Mouse (Mus musculus) midbrain, embryonic 14.5 days (tissue): ENCODE measurements at regions not wholly inside any gene's neighbourhood (a gene's known extent, or its start where the extent isn't known, plus 50 kb on each side); places are given as distances from the start of the nearest gene placed in this dataset.

Experiments
- ATAC-seq: fragments of 200-750 bp; cut with Nextera tagmentation; 2 replicates; pipeline ENCODE4 v1.8.0; 2017; ENCODE audit warnings: moderate number of reproducible peaks, moderate library complexity; ENCODE audit not compliant: low FRiP score, low TSS enrichment
- DNase-seq: peaks from one replicate; pipeline ENCODE4 v3.0.0-alpha.2; 2015
- H3K27ac ChIP-seq: fragments of 300-500 bp; sonication (generic); replicated peaks from 2 replicates; pipeline ENCODE4 v1.5.1; 2014; ENCODE audit warnings: mild to moderate bottlenecking, low read depth, low read length, moderate library complexity
- H3K27me3 ChIP-seq: fragments of 300-500 bp; sonication (generic); 2 replicates; pipeline ENCODE4 v1.6.1; 2014; ENCODE audit warnings: low read length, control low read depth, mixed read lengths; ENCODE audit not compliant: control insufficient read depth, insufficient read depth
- H3K36me3 ChIP-seq: fragments of 300-500 bp; sonication (generic); 2 replicates; pipeline ENCODE4 v1.6.1; 2014; ENCODE audit warnings: low read length, control low read depth; ENCODE audit not compliant: control insufficient read depth, insufficient read depth
- H3K4me1 ChIP-seq: fragments of 300-500 bp; sonication (generic); 2 replicates; pipeline ENCODE4 v1.6.1; 2014; ENCODE audit warnings: mild to moderate bottlenecking, antibody characterized with exemption, low read length, control low read depth; ENCODE audit not compliant: control insufficient read depth, insufficient read depth
- H3K4me2 ChIP-seq: fragments of 300-500 bp; sonication (generic); 2 replicates; pipeline ENCODE4 v1.6.1; 2014; ENCODE audit warnings: mild to moderate bottlenecking, low read length, moderate library complexity
- H3K4me3 ChIP-seq: fragments of 300-500 bp; sonication (generic); replicated peaks from 2 replicates; pipeline ENCODE4 v1.5.1; 2014; ENCODE audit warnings: low read depth, low read length
- H3K9ac ChIP-seq: fragments of 300-500 bp; sonication (generic); replicated peaks from 2 replicates; pipeline ENCODE4 v1.6.1; 2014; ENCODE audit warnings: mild to moderate bottlenecking, low read length, moderate library complexity
- H3K9me3 ChIP-seq: fragments of 300-500 bp; sonication (generic); 2 replicates; pipeline ENCODE4 v1.6.1; 2016; ENCODE audit warnings: low read length, control low read depth, mixed read lengths; ENCODE audit not compliant: control insufficient read depth
- WGBS: fragments of 180-500 bp; shearing (Covaris S2); extraction: QIAGEN DNeasy Blood & Tissue Kit; methylation state at CpG from one replicate; pipeline ENCODE4 v1.1.7; 2014; 5-methylcytosine and 5-hydroxymethylcytosine counted together

DNA sequence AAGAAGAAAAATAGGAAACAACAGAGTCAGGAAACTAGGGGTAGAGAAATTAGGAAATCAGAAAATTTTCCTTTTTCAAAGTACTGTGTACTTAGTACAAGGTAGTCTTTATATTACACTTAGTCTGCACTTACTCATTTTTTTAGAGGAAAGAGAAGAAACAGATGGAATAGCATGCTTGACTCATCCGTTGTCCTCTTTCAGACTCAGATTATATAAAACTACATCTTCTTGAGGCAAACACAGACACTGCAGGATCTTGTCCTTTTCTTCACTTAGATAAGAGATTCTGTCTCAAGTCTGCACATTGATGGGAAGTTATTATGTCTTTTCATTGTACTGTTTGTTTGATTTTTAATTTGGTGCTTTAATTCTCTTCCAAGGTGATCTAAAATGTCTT is 2198.5 kb upstream of the Pcdh17 start:
- Histone ChIP-seq H3K9me3 (no peaks in the 10 kb centered on the region), H3K27me3 (no peaks in the 10 kb centered on the region), H3K4me2 (no peak overlapping the region), H3K4me1 (no peaks in the 10 kb centered on the region), H3K36me3 (no peaks in the 10 kb centered on the region), H3K9ac (no peak overlapping the region), H3K4me3 (no peak overlapping the region), H3K27ac (no peak overlapping the region)
- 96% methylated on average over 1 of the region's 1 CpGs for WGBS
- DNase-seq (no peak), ATAC-seq (no peak)
